Mouse (Mus musculus): Measurements from ENCODE around the gene Thrb.

Gene Thrb

GRCm38 (mm10) chr14:17875946-17876345 lies 215.9 kb downstream of the Thrb start:
- DNase-seq (ENCODE audit: low read depth), result no peak

GRCm38 (mm10) chr14:17879446-17879845 lies 219.4 kb downstream of the Thrb start:
- no peak for DNase-seq (ENCODE audit: low read depth)

- DNase-seq (ENCODE audit: low read depth), result no peak
Measured at GRCm38 (mm10) chr14:17884884-17885283, 224.8 kb downstream of the Thrb start.

GRCm38 (mm10) chr14:17885320-17885719 lies 225.3 kb downstream of the Thrb start:
- no peak for DNase-seq (ENCODE audit: low read depth)

GRCm38 (mm10) chr14:17894791-17895190 lies 234.7 kb downstream of the Thrb start:
- no peak for DNase-seq (ENCODE audit: low read depth)

GRCm38 (mm10) chr14:17899733-17900413 lies 239.8 kb downstream of the Thrb start:
- no peak for DNase-seq (ENCODE audit: low read depth)

- no peak for DNase-seq (ENCODE audit: low read depth)
Measured at GRCm38 (mm10) chr14:17900414-17900795, 240.3 kb downstream of the Thrb start.

- no peak for DNase-seq (ENCODE audit: low read depth)
Measured at GRCm38 (mm10) chr14:17902426-17902825, 242.4 kb downstream of the Thrb start.

- no peak for DNase-seq (ENCODE audit: low read depth)
Measured at GRCm38 (mm10) chr14:17903121-17903520, 243.1 kb downstream of the Thrb start.

GRCm38 (mm10) chr14:17904554-17904953 lies 244.5 kb downstream of the Thrb start:
- no peak for DNase-seq (ENCODE audit: low read depth)

- DNase-seq (ENCODE audit: low read depth), result no peak
Measured at GRCm38 (mm10) chr14:17905627-17906026, 245.6 kb downstream of the Thrb start.

GRCm38 (mm10) chr14:17906931-17907330 lies 246.9 kb downstream of the Thrb start:
- DNase-seq (ENCODE audit: low read depth), result no peak

- no peak for DNase-seq (ENCODE audit: low read depth)
Measured at GRCm38 (mm10) chr14:17911157-17911556, 251.1 kb downstream of the Thrb start.

GRCm38 (mm10) chr14:17912573-17913207 lies 252.6 kb downstream of the Thrb start:
- no peak for DNase-seq (ENCODE audit: low read depth)

GRCm38 (mm10) chr14:17915556-17915955 lies 255.5 kb downstream of the Thrb start:
- no peak for DNase-seq (ENCODE audit: low read depth)

GRCm38 (mm10) chr14:17916651-17917050 lies 256.6 kb downstream of the Thrb start:
- DNase-seq (ENCODE audit: low read depth), result no peak

- DNase-seq (ENCODE audit: low read depth), result no peak
Measured at GRCm38 (mm10) chr14:17917124-17917763, 257.2 kb downstream of the Thrb start.

- DNase-seq (ENCODE audit: low read depth), result no peak
Measured at GRCm38 (mm10) chr14:17917899-17918298, 257.8 kb downstream of the Thrb start.

- DNase-seq (ENCODE audit: low read depth), result no peak
Measured at GRCm38 (mm10) chr14:17922807-17923704, 263.0 kb downstream of the Thrb start.

- DNase-seq (ENCODE audit: low read depth), result no peak
Measured at GRCm38 (mm10) chr14:17927469-17927868, 267.4 kb downstream of the Thrb start.

- no peak for DNase-seq (ENCODE audit: low read depth)
Measured at GRCm38 (mm10) chr14:17929585-17929984, 269.5 kb downstream of the Thrb start.

GRCm38 (mm10) chr14:17933475-17933874 lies 273.4 kb downstream of the Thrb start:
- DNase-seq (ENCODE audit: low read depth), result no peak
